Mouse (Mus musculus) urinary bladder, adult 2 months (tissue): ENCODE measurements around the gene Sprn. TPM values are rescaled to one million over a fixed set of nuclear protein-coding genes. Genes with fewer than 3 reads are reported as not detected.
"Not testable (repeated sequence)": the region's sequence is repeated elsewhere in the genome, so short reads cannot be mapped to it uniquely, and the experiment has no call there.

Experiments
- DNase-seq: peaks from one replicate; pipeline ENCODE4 v3.0.0; 2022; ENCODE audit warnings: low spot score
- polyA plus RNA-seq: library from polyadenylated mRNA; depleted of rRNA; stranded (reverse); fragments of >200 nt; gene quantifications from 2 replicates; pipeline ENCODE4 v1.2.3, GENCODE M21; 2012

The Sprn gene
- polyA plus RNA-seq, 1 experiment, result 4.8 TPM

- no peak for DNase-seq
Observed at GRCm38 (mm10) chr7:140144550-140144949, 10.1 kb downstream of the Sprn start.

- DNase-seq, result no peak
Observed at GRCm38 (mm10) chr7:140141350-140141749, 13.3 kb downstream of the Sprn start.

- DNase-seq, result no peak
Observed at GRCm38 (mm10) chr7:140138021-140138310, 16.7 kb downstream of the Sprn start.

DNA sequence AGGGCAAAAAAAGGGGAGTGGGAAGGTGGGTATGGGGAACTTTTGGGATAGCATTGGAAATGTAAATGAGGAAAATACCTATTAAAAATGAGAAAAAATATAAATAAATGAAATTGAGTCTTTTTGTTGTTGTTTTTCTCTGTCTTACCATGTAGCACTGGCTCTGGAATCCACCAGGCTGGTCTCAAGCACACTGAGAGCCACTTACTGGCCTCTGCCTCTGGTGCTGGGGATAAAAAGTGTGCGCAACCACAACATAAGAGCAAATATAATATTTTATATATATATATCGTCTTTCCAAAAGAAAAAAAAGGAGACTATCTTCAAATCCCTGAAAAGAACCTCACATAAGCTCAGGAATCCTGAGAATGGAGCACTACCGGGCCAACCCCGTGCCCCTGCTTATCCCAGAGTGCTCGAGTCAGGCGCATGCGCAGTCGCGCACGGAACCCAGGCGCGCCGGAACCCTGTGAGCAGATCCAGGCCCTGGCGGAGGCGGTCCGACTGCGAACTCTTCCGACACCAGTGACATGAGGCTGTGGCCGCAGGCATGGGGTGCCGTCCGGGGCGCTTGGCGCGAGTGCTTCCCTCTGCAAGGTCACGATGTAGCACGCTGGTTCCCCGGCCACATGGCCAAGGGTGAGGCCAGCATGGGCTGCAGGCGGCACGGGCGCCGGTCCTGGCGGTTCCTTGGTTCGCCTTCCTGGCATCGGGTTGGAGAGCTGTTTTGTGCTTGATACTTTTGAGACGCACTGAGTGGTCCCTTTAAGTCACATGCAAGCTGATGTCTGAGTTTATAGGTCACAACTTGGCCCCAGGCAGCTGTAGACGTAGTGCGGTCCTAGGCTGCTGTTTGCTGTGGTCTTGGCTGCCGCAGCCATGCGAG is 17.3 kb downstream of the Sprn start, which contains the start of gene Mtg1:
Gene Mtg1 (plus strand): TSS at position 430 of the 886 bp plus-strand sequence.
- peak; percentile 98 for DNase-seq

DNA sequence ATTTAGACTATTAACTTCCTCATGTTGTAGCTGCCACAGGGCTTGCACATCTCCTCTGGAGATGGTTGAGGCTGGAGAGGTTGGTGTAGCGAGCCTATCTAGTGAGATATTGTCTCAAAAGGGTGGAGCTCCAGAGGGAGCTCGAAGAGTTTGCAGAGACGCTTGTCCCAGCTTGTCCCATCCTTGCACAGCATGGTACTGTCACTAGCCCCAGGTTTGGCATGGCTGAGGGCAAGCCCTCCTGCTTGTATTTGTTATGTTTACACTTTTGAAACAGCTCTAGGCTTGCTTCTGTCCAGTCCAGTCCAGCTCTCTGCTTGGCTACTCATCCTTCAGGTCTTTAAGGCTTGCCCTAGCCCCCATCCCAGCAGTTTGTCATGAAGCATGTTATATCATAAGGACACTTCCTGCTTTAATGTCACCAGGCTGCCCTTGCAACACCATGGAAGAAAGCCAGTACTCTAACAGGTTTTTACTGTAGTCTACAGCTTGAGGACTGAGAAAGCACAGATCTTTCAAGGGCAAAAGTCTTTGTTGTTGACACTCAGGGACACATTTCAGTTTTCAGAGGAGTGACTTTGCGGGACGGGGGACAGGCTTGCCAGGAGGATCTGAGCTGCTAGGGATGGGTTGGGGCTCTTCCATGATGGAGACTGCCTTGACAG is 19.4 kb downstream of the Sprn start:
- no peak for DNase-seq

GRCm38 (mm10) chr7:140134033-140134432 is 20.6 kb downstream of the Sprn start:
- not testable (repeated sequence) for DNase-seq

GRCm38 (mm10) chr7:140132184-140132583 is 22.5 kb downstream of the Sprn start:
- not testable (repeated sequence) for DNase-seq

DNA sequence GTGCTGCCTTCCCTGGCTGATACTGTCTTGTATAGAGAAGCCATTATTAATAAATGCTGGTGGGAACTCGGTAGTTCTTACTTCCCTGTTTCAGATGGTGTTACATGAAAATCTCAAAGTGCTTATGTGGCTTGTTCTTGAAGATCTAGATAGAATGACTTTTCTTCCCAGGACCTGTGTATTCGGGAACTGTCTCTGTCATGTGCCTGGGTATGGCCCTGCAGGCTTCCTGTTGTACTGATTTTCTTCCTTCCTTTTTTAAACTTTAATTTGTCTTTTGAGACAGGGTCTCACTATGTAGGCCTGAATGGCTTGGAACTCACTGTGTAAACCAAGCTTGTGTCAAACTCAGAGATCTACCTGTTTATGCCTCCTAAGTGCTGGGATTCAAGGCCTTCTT is 26.8 kb downstream of the Sprn start:
- DNase-seq, result no peak

- no peak for DNase-seq
Observed at GRCm38 (mm10) chr7:140126934-140127333, 27.7 kb downstream of the Sprn start.

- DNase-seq, result no peak
Observed at GRCm38 (mm10) chr7:140126022-140126350, 28.7 kb downstream of the Sprn start.

DNA sequence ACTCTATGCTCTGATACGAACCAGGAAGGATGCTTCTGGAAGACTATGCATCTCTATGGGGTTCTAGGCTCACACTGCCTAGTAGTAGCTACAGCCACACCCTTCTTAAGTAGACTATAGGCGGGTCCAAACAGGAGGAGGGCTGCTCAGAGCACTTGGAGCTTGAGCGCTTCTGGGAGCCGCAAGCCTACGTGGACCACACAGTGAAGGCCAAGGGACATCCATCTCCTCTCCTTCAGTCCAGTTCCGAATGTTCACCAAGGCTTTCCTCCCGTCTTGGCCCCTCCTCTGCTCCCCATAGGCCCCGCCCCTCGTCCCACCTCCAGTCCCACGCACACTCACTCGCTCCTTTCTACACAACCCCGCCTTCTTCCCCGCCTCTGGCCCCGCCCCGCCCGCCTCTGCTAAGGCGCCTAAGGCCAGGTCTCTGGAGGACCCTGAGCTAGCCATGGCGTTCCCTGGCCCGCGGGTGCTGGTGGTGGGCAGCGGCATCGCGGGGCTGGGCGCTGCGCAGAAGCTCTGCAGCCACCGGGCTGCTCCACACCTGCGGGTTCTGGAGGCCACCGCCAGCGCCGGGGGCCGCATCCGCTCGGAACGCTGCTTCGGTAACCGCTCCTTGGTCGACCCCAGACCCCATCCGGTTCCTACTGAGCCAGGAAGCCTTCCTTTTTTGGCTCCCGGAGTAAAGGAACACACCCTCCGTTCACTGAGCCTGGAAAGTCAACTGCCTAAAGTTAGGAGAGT is 29.2 kb downstream of the Sprn start:
- peak; percentile 74 for DNase-seq

DNA sequence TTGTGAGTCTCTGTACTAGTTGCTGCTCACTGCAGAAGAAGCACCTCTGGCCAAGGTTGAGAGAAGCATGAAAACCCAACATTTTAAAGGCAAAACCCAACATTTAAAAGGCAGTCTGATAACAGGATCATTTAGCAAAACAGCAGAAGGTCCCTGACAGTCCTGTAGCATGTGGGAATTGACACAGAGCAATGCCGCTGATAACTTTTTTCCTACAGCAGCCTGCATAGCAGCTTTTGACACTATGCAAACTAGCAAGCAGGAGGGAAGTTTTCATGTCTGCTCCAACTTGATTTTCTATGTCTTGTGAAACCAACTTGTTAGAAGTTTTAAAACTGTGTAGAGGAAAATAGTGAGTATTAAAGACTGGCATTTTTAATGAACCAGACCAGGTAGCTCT is 30.3 kb downstream of the Sprn start:
- DNase-seq, result no peak

- DNase-seq, result no peak
Observed at GRCm38 (mm10) chr7:140122765-140123164, 31.9 kb downstream of the Sprn start.

DNA sequence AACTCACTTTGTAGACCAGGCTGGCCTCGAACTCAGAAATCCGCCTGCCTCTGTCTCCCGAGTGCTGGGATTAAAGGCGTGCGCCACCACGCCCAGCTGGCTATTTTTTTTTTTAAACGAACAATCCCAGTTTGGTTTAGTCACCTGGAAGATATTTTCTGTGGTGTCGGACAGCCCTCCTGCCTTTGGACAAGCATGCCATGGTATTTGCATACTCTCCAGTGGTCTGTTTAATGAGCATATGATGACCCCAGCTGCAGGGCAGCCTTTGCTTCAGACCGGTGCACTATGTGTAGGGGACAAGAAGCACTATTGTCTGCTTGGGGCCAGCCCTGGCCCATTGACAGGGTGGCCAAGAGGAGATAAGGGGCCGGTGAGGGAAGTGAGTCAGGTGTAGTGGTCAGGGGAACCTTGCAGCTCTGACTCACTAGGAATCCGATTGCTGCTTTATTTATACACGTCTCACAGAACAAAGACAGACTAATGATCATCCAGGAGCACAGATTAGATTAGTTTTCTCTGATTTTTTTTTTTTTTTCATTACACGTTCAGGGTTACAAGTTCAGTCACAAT is 33.3 kb downstream of the Sprn start:
- no peak for DNase-seq

DNA sequence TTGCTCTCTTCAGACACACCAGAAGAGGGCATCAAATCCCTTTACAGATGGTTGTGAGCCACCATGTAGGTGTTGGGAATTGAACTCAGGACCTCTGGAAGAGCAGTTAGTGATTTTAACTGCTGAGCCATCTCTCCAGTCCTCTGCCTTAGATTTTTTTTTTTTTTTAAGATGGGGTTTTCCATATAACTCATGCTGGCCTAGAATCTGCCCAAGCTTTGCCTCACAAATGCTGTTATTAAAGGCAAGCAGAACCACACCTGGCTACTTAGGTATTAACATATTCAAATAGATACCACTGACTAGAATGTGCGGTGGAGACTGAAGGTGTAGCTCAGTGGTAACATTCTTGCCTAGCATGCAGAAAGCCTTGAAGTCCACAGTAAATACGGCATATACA is 34.2 kb downstream of the Sprn start:
- DNase-seq, result no peak

DNA sequence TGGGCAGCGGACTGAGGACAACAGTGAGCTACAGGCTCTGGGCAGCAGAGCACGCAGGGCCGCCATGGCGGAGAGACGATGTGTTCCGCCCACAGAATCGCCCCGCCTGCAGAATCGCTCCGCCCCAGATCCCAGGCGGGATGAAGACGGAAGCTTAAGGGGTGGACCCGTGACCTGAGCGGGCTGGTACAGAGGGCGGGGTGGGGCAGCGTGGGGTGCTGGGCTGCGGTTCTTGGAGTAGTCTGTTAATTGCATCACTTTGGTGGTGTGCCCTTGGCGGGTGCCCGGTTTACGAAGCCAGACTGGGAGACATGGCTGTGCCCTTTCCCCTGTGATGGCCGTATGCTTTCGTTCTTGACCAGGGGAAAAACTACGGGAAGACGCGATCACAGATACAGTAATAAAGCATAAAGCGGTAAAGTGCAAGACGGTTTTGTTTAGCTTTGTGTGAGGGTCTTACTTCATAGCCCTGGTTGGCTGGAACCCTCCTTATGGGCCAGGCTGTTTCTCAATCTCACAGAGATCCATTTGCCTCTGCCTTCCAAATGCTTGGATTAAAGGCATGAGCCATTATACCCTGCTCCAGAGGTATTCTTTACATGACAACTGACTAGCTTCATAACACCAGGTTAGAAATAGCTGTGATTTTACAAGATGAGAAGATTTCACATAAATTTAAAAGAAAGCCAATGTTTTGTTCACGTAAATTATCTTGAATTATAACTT is 38.2 kb downstream of the Sprn start, which contains the start of gene Echs1:
Gene Echs1 (minus strand): TSS at position 148 of the 726 bp plus-strand sequence.
- peak; percentile 71 for DNase-seq

- DNase-seq, result no peak
Observed at GRCm38 (mm10) chr7:140115583-140116328, 38.9 kb downstream of the Sprn start, which contains the start of gene Paox. Paox (plus strand) TSS chr7:140115799.

- DNase-seq, result no peak
Observed at GRCm38 (mm10) chr7:140111943-140112342, 42.7 kb downstream of the Sprn start.

GRCm38 (mm10) chr7:140104009-140104408 is 50.7 kb downstream of the Sprn start:
- DNase-seq, result no peak

DNA sequence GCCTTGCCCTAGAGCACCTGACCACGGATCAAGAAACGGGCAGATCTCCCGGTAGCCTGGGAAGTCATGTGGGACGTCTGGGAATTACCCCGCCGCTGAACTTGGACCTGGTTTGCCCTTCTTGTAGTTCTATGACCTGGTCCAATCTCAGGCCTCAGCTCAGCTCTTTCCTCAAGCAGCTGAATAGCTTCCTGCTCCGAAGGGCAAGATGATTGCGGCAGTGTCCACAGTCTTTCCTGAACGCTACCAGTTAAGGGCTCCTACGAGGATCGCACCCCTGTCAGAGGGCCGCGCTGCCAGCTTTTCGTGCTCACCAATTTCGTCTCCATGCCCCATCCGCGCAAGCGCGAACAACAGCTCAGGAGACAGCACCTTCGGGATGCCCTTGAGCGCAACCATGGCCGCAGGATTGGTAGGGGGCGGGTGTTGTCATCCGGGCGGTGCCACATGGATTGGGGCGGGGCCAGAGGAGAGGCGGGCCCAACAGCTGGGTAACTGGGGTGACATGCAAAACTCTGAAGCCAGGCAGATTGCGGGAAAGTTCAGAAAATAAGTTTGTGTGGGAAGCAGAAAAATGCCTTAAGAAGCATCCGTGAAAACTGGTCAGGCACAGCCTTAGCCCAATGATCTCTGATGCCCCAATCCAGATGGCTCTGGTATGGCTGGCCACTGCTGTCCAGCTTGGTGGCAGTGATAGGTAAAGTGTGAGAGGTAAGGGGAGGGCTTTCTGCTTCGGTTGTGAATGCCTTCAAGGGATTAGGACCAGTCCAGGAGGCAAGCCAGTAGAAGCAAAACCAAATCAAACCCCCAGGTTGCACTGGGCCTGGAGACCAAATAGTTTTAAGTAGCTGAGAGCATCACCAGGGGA is 52.5 kb downstream of the Sprn start, which contains the start of gene Fuom:
Gene Fuom (minus strand): TSS at position 449 of the 868 bp plus-strand sequence.
- peak; percentile 77 for DNase-seq
